Mouse (Mus musculus): ENCODE data around the gene Epop. TPM values are rescaled to one million over a fixed set of nuclear protein-coding genes. Genes with fewer than 3 reads are reported as not detected.
A peak's percentile ranks its signal among the peaks of the same experiment; 100 is the strongest.

Gene Epop
- polyA plus RNA-seq, 1 experiment = 39.3 TPM

DNA sequence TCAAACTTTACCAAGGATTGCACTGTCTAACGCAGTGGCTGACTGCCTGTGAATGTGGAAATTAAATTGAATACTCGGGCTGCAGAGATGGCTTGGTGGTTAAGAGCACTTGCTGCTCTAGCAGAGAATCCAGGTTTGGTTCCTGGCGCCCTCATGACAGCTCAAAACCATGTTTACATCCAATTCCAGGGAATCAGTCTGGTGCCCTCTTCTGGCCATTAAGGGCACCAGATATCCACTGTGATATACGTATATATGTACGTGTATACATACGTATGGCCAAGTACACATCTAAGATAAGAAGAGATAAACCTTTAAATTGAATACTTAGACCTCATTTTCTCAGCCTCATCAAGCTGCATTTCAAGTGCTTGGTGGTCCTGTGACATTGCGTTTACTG, 36.7 kb upstream of the Epop start:
- Histone ChIP-seq H3K9me3 (replicated peaks; ENCODE audit: control insufficient read depth, insufficient read depth, low read length, poor library complexity, severe bottlenecking) (no peaks in the 10 kb centered on the region), H3K27me3 (ENCODE audit: control insufficient read depth, insufficient read depth, low read length, poor library complexity, severe bottlenecking) (no peaks in the 10 kb centered on the region), H3K4me1 (ENCODE audit: control insufficient read depth, insufficient read depth, low read length) (peaks cover 10% of the 10 kb centered on the region), H3K4me3 (ENCODE audit: low read depth, low read length) (peak overlapping the region; percentile 84), H3K27ac (ENCODE audit: insufficient read depth, low read length) (peak overlapping the region; percentile 74), H3K36me3 (ENCODE audit: control insufficient read depth, insufficient read depth, low read length, poor library complexity, severe bottlenecking) (peaks cover 19% of the 10 kb centered on the region), H3K9ac (ENCODE audit: low read depth, poor library complexity, severe bottlenecking) (peak overlapping the region; percentile 99)
- TF ChIP-seq CTCF (IDR thresholded peaks at IDR 0.05; ENCODE audit: low read depth, low read length) = peak; percentile 15
- TF ChIP-seq POLR2A (IDR thresholded peaks at IDR 0.05; ENCODE audit: insufficient read depth, low read length) = no peak

GRCm38 (mm10) chr11:97665431-97665830, 35.9 kb upstream of the Epop start:
- Histone ChIP-seq H3K36me3 (ENCODE audit: control insufficient read depth, insufficient read depth, low read length, poor library complexity, severe bottlenecking) (peaks cover 19% of the 10 kb centered on the region), H3K4me3 (ENCODE audit: low read depth, low read length) (peak overlapping the region; percentile 84), H3K27ac (ENCODE audit: insufficient read depth, low read length) (peak overlapping the region; percentile 74), H3K4me1 (ENCODE audit: control insufficient read depth, insufficient read depth, low read length) (peaks cover 7% of the 10 kb centered on the region), H3K27me3 (ENCODE audit: control insufficient read depth, insufficient read depth, low read length, poor library complexity, severe bottlenecking) (no peaks in the 10 kb centered on the region), H3K9ac (ENCODE audit: low read depth, poor library complexity, severe bottlenecking) (peak overlapping the region; percentile 99), H3K9me3 (replicated peaks; ENCODE audit: control insufficient read depth, insufficient read depth, low read length, poor library complexity, severe bottlenecking) (no peaks in the 10 kb centered on the region)
- TF ChIP-seq EP300 (IDR thresholded peaks at IDR 0.05; ENCODE audit: insufficient read depth, low read depth, low read length) = no peak
- TF ChIP-seq CTCF (IDR thresholded peaks at IDR 0.05; ENCODE audit: low read depth, low read length) = no peak
- no peak for TF ChIP-seq POLR2A (IDR thresholded peaks at IDR 0.05; ENCODE audit: insufficient read depth, low read length)

DNA sequence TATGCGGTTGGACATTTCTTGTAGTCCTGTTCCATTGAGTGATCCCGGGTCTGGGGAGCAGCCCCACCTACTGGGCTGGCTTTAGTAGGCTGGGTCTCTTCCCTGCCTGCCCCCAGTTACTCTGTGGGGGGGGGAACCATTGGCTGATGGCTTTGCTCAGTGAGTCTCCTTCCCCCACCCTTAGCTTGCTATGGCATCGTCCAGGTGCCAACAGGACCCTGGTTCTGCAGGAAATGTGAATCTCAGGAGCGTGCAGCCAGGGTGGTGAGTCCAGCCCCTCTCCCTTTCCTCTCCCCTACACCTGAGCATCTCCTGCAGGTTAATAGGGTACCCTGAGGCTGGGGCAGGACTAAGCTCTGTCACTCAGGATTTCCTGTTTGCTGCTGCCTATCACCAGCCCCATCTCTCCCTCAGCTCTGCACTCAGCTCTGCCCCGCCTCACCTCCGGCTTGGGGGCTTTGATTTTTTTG, 35.3 kb upstream of the Epop start:
- Histone ChIP-seq H3K9me3 (replicated peaks; ENCODE audit: control insufficient read depth, insufficient read depth, low read length, poor library complexity, severe bottlenecking) (no peaks in the 10 kb centered on the region), H3K9ac (ENCODE audit: low read depth, poor library complexity, severe bottlenecking) (peak overlapping the region; percentile 99), H3K36me3 (ENCODE audit: control insufficient read depth, insufficient read depth, low read length, poor library complexity, severe bottlenecking) (peaks cover 13% of the 10 kb centered on the region), H3K4me3 (ENCODE audit: low read depth, low read length) (peak overlapping the region; percentile 84), H3K27ac (ENCODE audit: insufficient read depth, low read length) (peak overlapping the region; percentile 74), H3K4me1 (ENCODE audit: control insufficient read depth, insufficient read depth, low read length) (peaks cover 3% of the 10 kb centered on the region), H3K27me3 (ENCODE audit: control insufficient read depth, insufficient read depth, low read length, poor library complexity, severe bottlenecking) (no peaks in the 10 kb centered on the region)
- peak; percentile 34 for TF ChIP-seq CTCF (IDR thresholded peaks at IDR 0.05; ENCODE audit: low read depth, low read length)
- no peak for TF ChIP-seq POLR2A (IDR thresholded peaks at IDR 0.05; ENCODE audit: insufficient read depth, low read length)
- no peak for TF ChIP-seq EP300 (IDR thresholded peaks at IDR 0.05; ENCODE audit: insufficient read depth, low read depth, low read length)

DNA sequence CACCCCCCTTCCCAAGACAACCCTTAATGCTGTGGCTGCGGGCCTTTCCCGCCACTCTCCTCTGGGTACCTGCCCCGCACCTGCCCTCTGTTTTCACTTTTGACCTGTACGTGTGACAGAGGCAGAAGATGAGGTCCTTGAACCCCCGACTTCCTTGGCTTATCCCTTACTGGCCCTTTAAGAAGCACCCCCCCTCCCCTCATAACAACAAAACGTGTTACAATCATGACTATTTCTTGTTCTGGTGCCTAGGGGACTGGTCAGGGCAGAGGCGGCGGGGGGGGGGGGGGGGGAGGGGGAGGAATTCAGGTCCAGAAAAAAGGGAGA, 34.8 kb upstream of the Epop start:
- peak overlapping the region; percentile 84 for H3K4me3 ChIP-seq (ENCODE audit: low read depth, low read length)
- TF ChIP-seq EP300 (IDR thresholded peaks at IDR 0.05; ENCODE audit: insufficient read depth, low read depth, low read length) (no peak), CTCF (IDR thresholded peaks at IDR 0.05; ENCODE audit: low read depth, low read length) (no peak), POLR2A (IDR thresholded peaks at IDR 0.05; ENCODE audit: insufficient read depth, low read length) (no peak)
- peaks cover 13% of the 10 kb centered on the region for H3K36me3 ChIP-seq (ENCODE audit: control insufficient read depth, insufficient read depth, low read length, poor library complexity, severe bottlenecking)
- no peaks in the 10 kb centered on the region for H3K27me3 ChIP-seq (ENCODE audit: control insufficient read depth, insufficient read depth, low read length, poor library complexity, severe bottlenecking)
- no peaks in the 10 kb centered on the region for H3K9me3 ChIP-seq (replicated peaks; ENCODE audit: control insufficient read depth, insufficient read depth, low read length, poor library complexity, severe bottlenecking)
- peak overlapping the region; percentile 80 for H3K27ac ChIP-seq (ENCODE audit: insufficient read depth, low read length)
- H3K4me1 ChIP-seq (ENCODE audit: control insufficient read depth, insufficient read depth, low read length) = no peaks in the 10 kb centered on the region
- peak overlapping the region; percentile 99 for H3K9ac ChIP-seq (ENCODE audit: low read depth, poor library complexity, severe bottlenecking)

DNA sequence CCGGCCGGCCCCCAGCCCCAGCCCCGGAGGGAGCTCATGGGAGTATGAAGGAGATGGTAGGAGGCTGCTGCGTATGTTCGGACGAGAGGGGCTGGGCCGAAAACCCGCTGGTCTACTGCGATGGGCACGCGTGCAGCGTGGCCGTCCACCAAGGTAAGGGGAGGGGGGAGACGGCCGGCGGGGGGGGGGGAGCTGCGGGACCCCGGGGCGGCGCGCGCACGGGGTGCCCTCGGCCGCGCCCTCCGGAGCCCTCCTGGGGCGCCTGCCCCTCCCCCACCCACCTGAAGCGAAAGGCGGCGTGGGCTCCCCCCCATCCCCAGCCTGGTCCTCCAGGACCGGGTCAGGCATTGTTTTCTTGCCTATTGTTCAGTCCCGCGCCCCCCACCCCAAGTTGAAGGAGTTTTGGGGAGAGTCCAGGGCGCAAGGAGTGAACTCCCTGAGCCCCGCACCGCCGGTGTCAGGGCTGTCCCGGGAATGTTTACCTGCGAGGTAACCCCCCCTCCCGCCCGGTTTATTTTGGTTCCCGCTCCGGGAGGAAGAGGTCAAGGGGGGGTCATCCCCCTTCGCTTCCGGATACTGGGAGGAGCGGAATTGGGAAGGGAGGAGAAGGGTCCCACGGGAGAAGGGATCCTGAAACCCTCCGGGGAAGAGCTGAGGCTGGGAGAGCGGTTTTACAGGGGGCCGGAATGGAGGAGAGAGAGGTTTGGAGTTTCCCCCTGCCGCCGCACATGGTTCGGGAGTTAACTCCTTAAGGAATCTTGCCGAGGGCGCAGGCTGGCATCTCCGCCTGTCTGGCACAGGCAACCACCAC, 34.2 kb upstream of the Epop start:
- peaks cover 13% of the 10 kb centered on the region for H3K36me3 ChIP-seq (ENCODE audit: control insufficient read depth, insufficient read depth, low read length, poor library complexity, severe bottlenecking)
- no peaks in the 10 kb centered on the region for H3K9me3 ChIP-seq (replicated peaks; ENCODE audit: control insufficient read depth, insufficient read depth, low read length, poor library complexity, severe bottlenecking)
- H3K27me3 ChIP-seq (ENCODE audit: control insufficient read depth, insufficient read depth, low read length, poor library complexity, severe bottlenecking) = no peaks in the 10 kb centered on the region
- H3K4me3 ChIP-seq (ENCODE audit: low read depth, low read length) = peak overlapping the region; percentile 75
- peaks cover under 1% of the 10 kb centered on the region for H3K4me1 ChIP-seq (ENCODE audit: control insufficient read depth, insufficient read depth, low read length)
- H3K27ac ChIP-seq (ENCODE audit: insufficient read depth, low read length) = peak overlapping the region; percentile 80
- TF ChIP-seq EP300 (IDR thresholded peaks at IDR 0.05; ENCODE audit: insufficient read depth, low read depth, low read length) = 0 out of 2 replicates have a peak, but pooled peaks have one; percentile 28
- no peak for TF ChIP-seq CTCF (IDR thresholded peaks at IDR 0.05; ENCODE audit: low read depth, low read length)
- H3K9ac ChIP-seq (ENCODE audit: low read depth, poor library complexity, severe bottlenecking) = peak overlapping the region; percentile 99

DNA sequence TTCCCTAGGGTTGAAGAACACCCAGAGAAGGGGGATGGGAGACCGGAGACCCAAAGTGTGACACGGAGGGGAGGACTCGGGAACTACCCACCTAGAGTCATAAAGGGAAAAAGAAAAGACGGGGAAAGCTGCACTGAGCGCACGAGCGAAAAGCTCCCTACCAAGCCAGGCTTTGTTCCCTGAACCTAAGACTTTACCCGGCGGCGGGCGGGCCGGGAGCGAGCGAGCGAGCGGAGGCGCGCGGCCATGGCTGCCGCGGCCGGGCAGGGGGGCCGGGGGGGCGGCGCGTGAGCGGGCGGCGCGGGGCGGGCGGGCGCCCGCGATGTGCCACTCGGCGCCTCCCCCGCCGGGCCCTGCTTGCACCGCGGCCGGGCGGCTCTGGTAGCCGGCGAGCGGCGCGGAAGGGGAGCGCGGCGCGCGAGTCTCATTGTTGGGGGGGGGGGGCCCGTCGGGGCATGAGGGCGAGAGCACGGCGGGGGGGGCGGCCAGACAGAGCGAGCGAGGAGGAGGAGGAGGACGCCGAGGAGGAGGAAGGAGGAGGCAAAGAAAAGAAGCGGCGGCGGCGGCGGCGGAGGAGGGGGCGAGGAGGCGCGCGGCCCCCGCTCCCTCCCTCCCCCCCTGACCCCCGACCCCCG, 33.5 kb upstream of the Epop start, which contains the start of gene Mllt6:
TSS of gene Mllt6 (plus strand) at position 522 of the 635 bp plus-strand sequence.
- peak within 1 kb of the TSS; percentile 99 for H3K27ac ChIP-seq (ENCODE audit: insufficient read depth, low read length)
- peak within 1 kb of the TSS; percentile 99 for H3K9ac ChIP-seq (ENCODE audit: low read depth, poor library complexity, severe bottlenecking)
- peaks cover 2% of the 10 kb centered on the region for H3K4me1 ChIP-seq (ENCODE audit: control insufficient read depth, insufficient read depth, low read length)
- no peaks in the 10 kb centered on the region for H3K27me3 ChIP-seq (ENCODE audit: control insufficient read depth, insufficient read depth, low read length, poor library complexity, severe bottlenecking)
- H3K4me3 ChIP-seq (ENCODE audit: low read depth, low read length) = peak within 1 kb of the TSS; percentile 75
- no peak for TF ChIP-seq EP300 (IDR thresholded peaks at IDR 0.05; ENCODE audit: insufficient read depth, low read depth, low read length)
- no peak for TF ChIP-seq CTCF (IDR thresholded peaks at IDR 0.05; ENCODE audit: low read depth, low read length)
- no peak for TF ChIP-seq POLR2A (IDR thresholded peaks at IDR 0.05; ENCODE audit: insufficient read depth, low read length)
- H3K9me3 ChIP-seq (replicated peaks; ENCODE audit: control insufficient read depth, insufficient read depth, low read length, poor library complexity, severe bottlenecking) = no peaks in the 10 kb centered on the region
- peaks cover 11% of the 10 kb centered on the region for H3K36me3 ChIP-seq (ENCODE audit: control insufficient read depth, insufficient read depth, low read length, poor library complexity, severe bottlenecking)
